Mouse (Mus musculus) heart, postnatal 25 days (tissue): ENCODE data around the gene Irf2. TPM values are rescaled to one million over a fixed set of nuclear protein-coding genes. Genes with fewer than 3 reads are reported as not detected.

Experiments used
- DNase-seq: peaks from one replicate; pipeline ENCODE4 v3.0.0; 2022; ENCODE audit warnings: low spot score
- intact Hi-C: fragments of 180-260 bp; cut with DNase I; formaldehyde crosslinking; loops from one replicate; pipeline ENCODE4 v1.15.1; 2025
- total RNA-seq, 2 experiments: library from RNA; stranded (reverse); gene quantifications; 2 replicates each; pipeline ENCODE4 v1.2.3; 2021

The Irf2 gene
- total RNA-seq, 2 experiments from 2014 or later = 40.4 to 45.4 TPM

- intact Hi-C loops = no loop called here
- no peak for DNase-seq
These were observed 112.0 kb downstream of the Irf2 start for GRCm38 (mm10) chr8:46851560-46851959.

GRCm38 (mm10) chr8:46852377-46852776, 112.8 kb downstream of the Irf2 start:
- intact Hi-C loops = no loop called here
- no peak for DNase-seq

- no peak for DNase-seq
- intact Hi-C loops = no loop called here
These were observed 119.8 kb downstream of the Irf2 start for GRCm38 (mm10) chr8:46859164-46859846.

GRCm38 (mm10) chr8:46859847-46860167, 120.3 kb downstream of the Irf2 start:
- intact Hi-C loops = loop anchor here (5.0 kb wide), 1 partner anchor 37 kb away; no protein-coding TSS in a partner anchor
- no peak for DNase-seq

GRCm38 (mm10) chr8:46862508-46862907, 123.0 kb downstream of the Irf2 start:
- intact Hi-C loops = loop anchor here (5.0 kb wide), 1 partner anchor 35 kb away; no protein-coding TSS in a partner anchor

GRCm38 (mm10) chr8:46865428-46865827, 125.9 kb downstream of the Irf2 start:
- no peak for DNase-seq
- intact Hi-C loops = no loop called here

More at GRCm38 (mm10) chr8:46862508-46862907, 123.0 kb downstream of the Irf2 start:
- DNase-seq = no peak

- intact Hi-C loops = no loop called here
- DNase-seq = no peak
These were observed 127.9 kb downstream of the Irf2 start for GRCm38 (mm10) chr8:46867440-46867839.

GRCm38 (mm10) chr8:46868346-46869065, 129.0 kb downstream of the Irf2 start:
- DNase-seq = peak; percentile 71
- intact Hi-C loops = no loop called here

GRCm38 (mm10) chr8:46869521-46869925, 130.0 kb downstream of the Irf2 start:
- DNase-seq = no peak
- intact Hi-C loops = no loop called here

GRCm38 (mm10) chr8:46871086-46871485, 131.6 kb downstream of the Irf2 start:
- no peak for DNase-seq
- intact Hi-C loops = no loop called here

- intact Hi-C loops = no loop called here
- peak; percentile 45 for DNase-seq
These were observed 136.2 kb downstream of the Irf2 start for GRCm38 (mm10) chr8:46875615-46876293.

- DNase-seq = no peak
These were observed 141.8 kb downstream of the Irf2 start for GRCm38 (mm10) chr8:46881348-46881747.

GRCm38 (mm10) chr8:46881755-46882419, 142.4 kb downstream of the Irf2 start:
- no peak for DNase-seq
- intact Hi-C loops = no loop called here

More at GRCm38 (mm10) chr8:46881348-46881747, 141.8 kb downstream of the Irf2 start:
- intact Hi-C loops = no loop called here

GRCm38 (mm10) chr8:46882743-46883142, 143.2 kb downstream of the Irf2 start:
- intact Hi-C loops = no loop called here

GRCm38 (mm10) chr8:46883232-46884000, 143.9 kb downstream of the Irf2 start:
- no peak for DNase-seq
- intact Hi-C loops = no loop called here

More at GRCm38 (mm10) chr8:46882743-46883142, 143.2 kb downstream of the Irf2 start:
- no peak for DNase-seq

- no peak for DNase-seq
- intact Hi-C loops = loop anchor here (5.0 kb wide), 2 partner anchors 47 to 63 kb away; no protein-coding TSS in a partner anchor
These were observed 146.3 kb downstream of the Irf2 start for GRCm38 (mm10) chr8:46885786-46886185.

GRCm38 (mm10) chr8:46886216-46886615, 146.7 kb downstream of the Irf2 start:
- intact Hi-C loops = loop anchor here (5.0 kb wide), 2 partner anchors 46 to 64 kb away; no protein-coding TSS in a partner anchor
- DNase-seq = no peak

- intact Hi-C loops = loop anchor here (5.0 kb wide), 2 partner anchors 45 to 65 kb away; no protein-coding TSS in a partner anchor
These were observed 147.9 kb downstream of the Irf2 start for GRCm38 (mm10) chr8:46887396-46887795.

GRCm38 (mm10) chr8:46888575-46888974, 149.0 kb downstream of the Irf2 start:
- DNase-seq = no peak
- intact Hi-C loops = loop anchor here (5.0 kb wide), 2 partner anchors 44 to 66 kb away; no protein-coding TSS in a partner anchor

More at GRCm38 (mm10) chr8:46887396-46887795, 147.9 kb downstream of the Irf2 start:
- no peak for DNase-seq
